Mouse (Mus musculus) limb, embryonic 11.5 days (tissue): ENCODE measurements at regions not wholly inside any gene's neighbourhood (a gene's known extent, or its start where the extent isn't known, plus 50 kb on each side); places are given as distances from the start of the nearest gene placed in this dataset.

ENCODE experiments used
- ATAC-seq: fragments of 200-750 bp; cut with Nextera tagmentation; 2 replicates; pipeline ENCODE4 v1.8.0; 2017; ENCODE audit warnings: low read depth; ENCODE audit not compliant: insufficient number of reproducible peaks, low FRiP score, low TSS enrichment
- DNase-seq: peaks from one replicate; pipeline ENCODE4 v3.0.0-alpha.2; 2015; ENCODE audit warnings: low spot score
- H3K27ac ChIP-seq: fragments of 300-500 bp; sonication (generic); replicated peaks from 2 replicates; pipeline ENCODE4 v1.5.1; 2014; ENCODE audit warnings: low read depth, mild to moderate bottlenecking, low read length
- H3K27me3 ChIP-seq: fragments of 300-500 bp; sonication (generic); 2 replicates; pipeline ENCODE4 v1.6.1; 2014; ENCODE audit warnings: mild to moderate bottlenecking, low read length, mixed read lengths; ENCODE audit not compliant: control insufficient read depth, insufficient read depth
- H3K36me3 ChIP-seq: fragments of 300-500 bp; sonication (generic); 2 replicates; pipeline ENCODE4 v1.6.1; 2014; ENCODE audit warnings: mild to moderate bottlenecking, low read length, moderate library complexity, mixed read lengths; ENCODE audit not compliant: control insufficient read depth, insufficient read depth
- H3K4me1 ChIP-seq: fragments of 300-500 bp; sonication (generic); 2 replicates; pipeline ENCODE4 v1.6.1; 2014; ENCODE audit warnings: low read length, mixed read lengths; ENCODE audit not compliant: control insufficient read depth, insufficient read depth
- H3K4me2 ChIP-seq: fragments of 300-500 bp; sonication (generic); 2 replicates; pipeline ENCODE4 v1.6.1; 2014; ENCODE audit warnings: low read depth, mild to moderate bottlenecking, moderate library complexity; ENCODE audit not compliant: severe bottlenecking
- H3K4me3 ChIP-seq: fragments of 300-500 bp; sonication (generic); 2 replicates; pipeline ENCODE4 v1.5.1; 2014; ENCODE audit warnings: low read depth, low read length
- H3K9ac ChIP-seq: fragments of 300-500 bp; sonication (generic); 2 replicates; pipeline ENCODE4 v1.6.1; 2014; ENCODE audit warnings: mild to moderate bottlenecking, low read length
- H3K9me3 ChIP-seq: fragments of 300-500 bp; sonication (generic); 2 replicates; pipeline ENCODE4 v1.6.1; 2016; ENCODE audit warnings: low read length; ENCODE audit not compliant: control insufficient read depth
- WGBS: fragments of 180-500 bp; shearing (Covaris S2); extraction: QIAGEN DNeasy Blood & Tissue Kit; methylation state at CpG from one replicate; pipeline ENCODE4 v1.1.7; 2014; 5-methylcytosine and 5-hydroxymethylcytosine counted together

DNA sequence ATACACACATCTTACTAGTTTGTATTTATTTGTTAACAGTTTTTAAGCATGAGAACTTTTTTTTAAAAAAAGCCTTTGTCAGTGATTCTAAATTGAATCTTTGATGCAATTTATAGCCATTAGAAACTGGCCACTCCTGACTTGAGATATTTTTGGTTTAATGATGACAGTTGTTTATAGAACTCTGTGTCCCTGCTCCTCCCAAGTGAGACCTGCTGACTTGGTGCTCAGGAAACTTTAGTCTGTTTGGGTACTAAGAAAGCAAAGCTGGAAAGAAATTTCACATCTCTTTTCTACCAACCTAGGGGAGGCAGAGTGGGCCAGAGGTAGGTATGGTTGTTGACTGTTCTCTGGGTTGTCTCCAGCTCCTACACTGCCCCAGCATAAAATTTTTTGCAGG is 214.0 kb upstream of the Nampt start:
- no peak overlapping the region for H3K4me2 ChIP-seq
- no peak overlapping the region for H3K4me3 ChIP-seq
- H3K36me3 ChIP-seq: no peaks in the 10 kb centered on the region
- H3K27ac ChIP-seq: no peak overlapping the region
- DNase-seq (no peak), ATAC-seq (no peak)
- H3K9ac ChIP-seq: no peak overlapping the region
- no peaks in the 10 kb centered on the region for H3K27me3 ChIP-seq
- H3K4me1 ChIP-seq: no peaks in the 10 kb centered on the region
- H3K9me3 ChIP-seq: no peaks in the 10 kb centered on the region

GRCm38 (mm10) chr12:32615000-32615399 is 204.3 kb upstream of the Nampt start:
- Histone ChIP-seq H3K36me3 (no peaks in the 10 kb centered on the region), H3K4me3 (no peak overlapping the region), H3K9ac (no peak overlapping the region), H3K4me2 (no peak overlapping the region), H3K27me3 (no peaks in the 10 kb centered on the region), H3K9me3 (no peaks in the 10 kb centered on the region), H3K4me1 (no peaks in the 10 kb centered on the region), H3K27ac (no peak overlapping the region)
- DNase-seq: no peak
- ATAC-seq: no peak
- 81% methylated on average over 3 of the region's 3 CpGs for WGBS

GRCm38 (mm10) chr12:32616086-32616485 is 203.3 kb upstream of the Nampt start:
- 94% methylated on average over 5 of the region's 5 CpGs for WGBS
- no peak overlapping the region for H3K4me3 ChIP-seq
- no peak overlapping the region for H3K27ac ChIP-seq
- no peaks in the 10 kb centered on the region for H3K27me3 ChIP-seq
- H3K4me1 ChIP-seq: no peaks in the 10 kb centered on the region
- H3K9me3 ChIP-seq: no peaks in the 10 kb centered on the region
- H3K4me2 ChIP-seq: no peak overlapping the region
- no peak overlapping the region for H3K9ac ChIP-seq
- no peak for DNase-seq
- H3K36me3 ChIP-seq: no peaks in the 10 kb centered on the region
- no peak for ATAC-seq

DNA sequence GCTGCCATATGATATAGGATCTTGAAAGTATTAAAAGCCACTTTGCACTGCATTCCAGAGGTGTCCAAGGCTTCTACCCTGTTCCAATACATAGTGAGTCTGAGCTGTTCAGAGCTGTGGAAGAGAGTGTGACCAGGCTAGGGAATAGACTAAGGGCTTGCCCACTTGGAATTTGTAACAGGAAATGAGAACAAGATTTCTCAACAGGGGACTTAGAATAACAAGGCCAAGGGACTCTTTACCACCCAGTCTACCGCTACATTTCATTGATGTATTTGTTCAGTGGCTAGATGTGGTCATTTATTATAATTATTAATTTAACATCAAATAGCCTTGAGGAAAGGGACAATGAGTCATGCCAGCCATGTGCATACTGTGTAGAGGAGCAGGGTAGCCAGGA is 202.3 kb upstream of the Nampt start:
- Histone ChIP-seq H3K36me3 (no peaks in the 10 kb centered on the region), H3K4me3 (no peak overlapping the region), H3K9me3 (no peaks in the 10 kb centered on the region), H3K4me1 (no peaks in the 10 kb centered on the region), H3K27me3 (no peaks in the 10 kb centered on the region), H3K27ac (no peak overlapping the region), H3K4me2 (no peak overlapping the region), H3K9ac (no peak overlapping the region)
- 41% methylated on average over 1 of the region's 1 CpGs for WGBS
- DNase-seq (no peak), ATAC-seq (no peak)

DNA sequence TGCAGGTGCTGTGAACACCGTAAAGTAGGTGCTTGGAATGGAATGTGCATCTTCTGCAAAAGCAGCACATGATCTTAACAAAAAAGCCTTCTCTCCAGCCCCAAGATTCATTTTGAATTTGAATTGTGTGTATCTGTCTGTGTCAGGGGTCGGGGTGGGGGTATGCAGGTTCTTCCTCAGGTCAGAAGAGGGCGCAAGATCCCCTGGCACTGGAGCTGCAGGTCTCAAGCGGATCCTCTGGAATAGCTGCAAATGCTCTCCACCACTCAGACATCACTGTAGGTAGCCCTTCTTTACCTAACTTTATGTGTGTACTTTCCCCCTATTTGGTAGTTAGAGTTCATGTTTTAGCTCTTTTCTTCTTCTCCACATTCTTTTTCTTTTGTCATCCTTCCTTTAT is 199.5 kb upstream of the Nampt start:
- no peak for ATAC-seq
- 61% methylated on average over 4 of the region's 4 CpGs for WGBS
- no peaks in the 10 kb centered on the region for H3K27me3 ChIP-seq

GRCm38 (mm10) chr12:32621739-32622138 is 197.6 kb upstream of the Nampt start:
- Histone ChIP-seq H3K9me3 (no peaks in the 10 kb centered on the region), H3K4me2 (no peak overlapping the region), H3K36me3 (no peaks in the 10 kb centered on the region), H3K27ac (no peak overlapping the region), H3K4me3 (no peak overlapping the region), H3K27me3 (no peaks in the 10 kb centered on the region), H3K4me1 (no peaks in the 10 kb centered on the region), H3K9ac (no peak overlapping the region)
- DNase-seq (no peak), ATAC-seq (no peak)
- WGBS: 89% methylated on average over 5 of the region's 5 CpGs

More for the DNA sequence above, 199.5 kb upstream of the Nampt start:
- no peak overlapping the region for H3K4me3 ChIP-seq
- no peak overlapping the region for H3K27ac ChIP-seq
- no peak overlapping the region for H3K4me2 ChIP-seq
- H3K36me3 ChIP-seq: no peaks in the 10 kb centered on the region
- H3K4me1 ChIP-seq: no peaks in the 10 kb centered on the region
- no peak for DNase-seq
- H3K9ac ChIP-seq: no peak overlapping the region
- no peaks in the 10 kb centered on the region for H3K9me3 ChIP-seq

DNA sequence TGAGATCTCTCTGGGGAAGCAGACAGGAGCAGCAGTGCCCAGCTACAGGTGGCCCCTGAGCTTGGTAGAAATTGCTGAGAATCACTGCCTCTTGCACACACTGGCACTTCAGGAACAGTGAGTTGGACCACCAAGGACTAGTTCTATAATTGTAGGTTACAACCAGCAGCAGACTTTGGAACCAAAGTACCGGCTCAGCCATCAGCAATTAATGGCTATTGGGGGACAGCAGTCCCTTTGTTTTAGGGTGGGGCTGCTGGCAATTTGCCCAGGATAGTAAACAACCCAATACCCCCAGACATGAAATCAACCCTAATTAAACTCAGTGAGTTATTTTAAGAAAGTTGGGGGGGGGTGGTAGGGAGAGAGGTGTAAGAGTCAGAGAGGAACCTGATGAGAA is 190.8 kb upstream of the Nampt start:
- no peak overlapping the region for H3K27ac ChIP-seq
- no peak overlapping the region for H3K4me3 ChIP-seq
- no peak overlapping the region for H3K4me2 ChIP-seq
- no peak for DNase-seq
- WGBS: 34% methylated on average over 1 of the region's 1 CpGs
- no peaks in the 10 kb centered on the region for H3K4me1 ChIP-seq
- no peak overlapping the region for H3K9ac ChIP-seq
- no peaks in the 10 kb centered on the region for H3K9me3 ChIP-seq
- no peaks in the 10 kb centered on the region for H3K36me3 ChIP-seq
- no peaks in the 10 kb centered on the region for H3K27me3 ChIP-seq
- ATAC-seq: no peak

- WGBS: 80% methylated on average over 3 of the region's 3 CpGs
- no peak for DNase-seq
- Histone ChIP-seq H3K4me1 (no peaks in the 10 kb centered on the region), H3K4me3 (no peak overlapping the region), H3K9ac (no peak overlapping the region), H3K27ac (no peak overlapping the region), H3K36me3 (no peaks in the 10 kb centered on the region), H3K4me2 (no peak overlapping the region), H3K9me3 (no peaks in the 10 kb centered on the region), H3K27me3 (no peaks in the 10 kb centered on the region)
- no peak for ATAC-seq
Observed at GRCm38 (mm10) chr12:32632935-32633334, 186.4 kb upstream of the Nampt start.

GRCm38 (mm10) chr12:32635055-32635454 is 184.3 kb upstream of the Nampt start:
- Histone ChIP-seq H3K36me3 (no peaks in the 10 kb centered on the region), H3K9ac (no peak overlapping the region), H3K27me3 (no peaks in the 10 kb centered on the region), H3K4me3 (no peak overlapping the region), H3K9me3 (no peaks in the 10 kb centered on the region), H3K4me2 (no peak overlapping the region), H3K27ac (no peak overlapping the region), H3K4me1 (no peaks in the 10 kb centered on the region)
- no peak for ATAC-seq
- DNase-seq: no peak
- WGBS: 39% methylated on average over 5 of the region's 5 CpGs
